Mouse (Mus musculus) adrenal gland, postnatal 14 days (tissue): ENCODE data around the gene Ccr5. TPM values are rescaled to one million over a fixed set of nuclear protein-coding genes. Genes with fewer than 3 reads are reported as not detected.

Experiments
- DNase-seq: peaks from one replicate; pipeline ENCODE4 v3.0.0; 2021; ENCODE audit warnings: mixed read lengths
- total RNA-seq: library from RNA; stranded (reverse); gene quantifications from 2 replicates; pipeline ENCODE4 v1.2.3, GENCODE M21; 2021

Gene Ccr5
- total RNA-seq, 1 experiment from 2014 or later: 2.1 TPM

- no peak for DNase-seq
Measured at GRCm38 (mm10) chr9:124138055-124138775, 16.9 kb downstream of the Ccr5 start.

DNA sequence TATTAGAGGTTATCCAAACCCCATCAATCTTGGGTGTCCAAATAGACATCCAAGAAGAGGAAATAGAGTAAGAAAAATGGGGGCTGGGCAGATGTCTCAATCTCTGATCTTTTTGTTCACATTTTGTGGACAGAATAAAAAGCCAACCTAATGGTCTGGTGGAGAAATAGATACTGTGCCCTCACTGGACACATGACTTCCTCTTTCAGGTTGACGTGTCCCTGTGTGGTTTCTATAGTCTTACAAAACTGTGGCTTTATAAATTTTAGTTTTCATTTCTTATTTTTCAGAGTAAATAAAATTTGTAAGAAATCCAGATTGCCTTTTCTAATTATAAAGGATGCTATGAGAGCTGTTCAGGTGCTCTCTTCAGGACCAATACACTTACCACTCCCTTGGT, 22.3 kb downstream of the Ccr5 start:
- no peak for DNase-seq

DNA sequence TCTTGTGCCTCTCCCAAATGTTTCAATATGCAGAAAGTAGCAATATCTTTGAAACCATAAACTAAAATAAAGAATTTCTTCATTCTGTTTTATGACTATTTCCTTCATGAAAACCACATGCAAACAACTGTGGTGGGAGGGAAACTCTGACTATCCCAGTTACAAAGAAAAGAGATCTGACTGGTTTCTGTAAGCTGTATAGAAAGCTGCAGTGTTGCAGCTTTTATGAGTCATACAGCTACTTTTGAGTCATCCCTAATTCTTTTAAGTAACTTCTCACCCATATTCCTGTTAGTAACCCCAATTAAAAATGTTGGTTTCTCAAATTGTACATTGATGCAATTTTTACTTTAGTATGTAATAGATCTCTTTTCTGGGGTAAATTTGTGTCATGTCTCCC, 25.0 kb downstream of the Ccr5 start:
- no peak for DNase-seq

Other genes starting within 250 kb of the Ccr5 start
- gene Ccr1, start 152.9 kb upstream of the Ccr5 start, total RNA-seq: 0.86 and 0.89 TPM in 2 replicates
- not detected in 2 replicates for gene Ccr1l1, start 143.1 kb upstream of the Ccr5 start, total RNA-seq
- 0.33 TPM in 1 of 2 replicates, not detected in the other for gene Ccr3, start 99.6 kb upstream of the Ccr5 start, total RNA-seq
- gene Ccr2, start 19.6 kb upstream of the Ccr5 start, total RNA-seq: 1.9 and 3.3 TPM in 2 replicates
- 19.6 and 24.0 TPM in 2 replicates for gene 2010315B03Rik, start 191.2 kb downstream of the Ccr5 start, total RNA-seq